Mouse (Mus musculus): ENCODE measurements around the gene Tlr2.

The Tlr2 gene

DNA sequence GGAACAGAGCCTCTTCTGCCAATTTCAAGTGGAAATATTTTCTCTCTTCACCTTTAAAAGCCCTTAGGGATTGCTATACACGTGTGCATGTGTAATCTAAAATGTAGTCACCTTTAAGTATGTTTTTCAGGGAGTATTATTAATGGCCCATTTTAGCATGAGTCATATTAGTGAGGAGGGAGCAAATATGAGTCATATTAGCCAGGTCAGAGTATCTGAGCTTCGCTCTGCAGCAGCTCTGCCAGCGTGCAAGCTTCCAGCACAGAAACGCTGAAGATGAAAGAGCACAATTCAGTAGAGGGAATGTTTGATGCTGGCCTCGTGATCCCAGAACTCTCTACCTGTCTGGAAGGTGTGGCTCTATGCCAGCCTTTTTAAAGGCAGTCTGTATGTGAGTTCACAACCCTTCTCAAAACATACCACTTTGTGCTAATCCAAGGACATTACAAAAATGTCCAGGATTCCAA is 13.4 kb downstream of the Tlr2 start:
- in situ Hi-C loops (cut with MboI, MseI), result no loop called here

- in situ Hi-C loops (cut with MboI, MseI), result no loop called here
Observed at GRCm38 (mm10) chr3:83827684-83828083, 13.9 kb downstream of the Tlr2 start.

GRCm38 (mm10) chr3:83823774-83824173 is 17.8 kb downstream of the Tlr2 start:
- in situ Hi-C loops (cut with MboI, MseI), result no loop called here

- in situ Hi-C loops (cut with MboI, MseI), result no loop called here
Observed at GRCm38 (mm10) chr3:83816372-83816925, 25.1 kb downstream of the Tlr2 start.

GRCm38 (mm10) chr3:83812863-83813262 is 28.7 kb downstream of the Tlr2 start:
- in situ Hi-C loops (cut with MboI, MseI), result no loop called here

- in situ Hi-C loops (cut with MboI, MseI), result no loop called here
Observed at GRCm38 (mm10) chr3:83811987-83812386, 29.6 kb downstream of the Tlr2 start.

- in situ Hi-C loops (cut with MboI, MseI), result no loop called here
Observed at GRCm38 (mm10) chr3:83808483-83808882, 33.1 kb downstream of the Tlr2 start.

GRCm38 (mm10) chr3:83801649-83802155 is 39.9 kb downstream of the Tlr2 start:
- in situ Hi-C loops (cut with MboI, MseI), result no loop called here

GRCm38 (mm10) chr3:83799486-83799885 is 42.1 kb downstream of the Tlr2 start:
- in situ Hi-C loops (cut with MboI, MseI), result no loop called here

DNA sequence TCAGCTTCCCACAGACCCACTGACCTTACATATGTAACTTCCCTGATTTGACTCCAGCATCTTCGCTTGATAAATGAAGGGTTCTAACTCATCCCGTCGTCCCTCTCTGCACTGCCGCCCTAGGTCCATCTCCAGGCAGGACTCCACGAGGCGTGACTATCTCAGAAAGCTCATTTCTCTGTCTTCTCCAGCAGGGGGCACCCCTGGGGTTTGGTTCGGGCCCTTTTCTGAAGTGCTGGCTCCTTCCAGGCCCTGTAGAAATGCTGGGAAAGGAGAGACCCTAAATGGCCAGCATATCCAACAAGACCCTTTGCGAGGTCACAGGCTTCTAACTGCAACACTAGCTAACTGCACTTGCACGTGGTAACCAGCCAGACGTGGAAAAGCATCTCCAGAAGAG is 43.7 kb downstream of the Tlr2 start:
- in situ Hi-C loops (cut with MboI, MseI), result no loop called here

DNA sequence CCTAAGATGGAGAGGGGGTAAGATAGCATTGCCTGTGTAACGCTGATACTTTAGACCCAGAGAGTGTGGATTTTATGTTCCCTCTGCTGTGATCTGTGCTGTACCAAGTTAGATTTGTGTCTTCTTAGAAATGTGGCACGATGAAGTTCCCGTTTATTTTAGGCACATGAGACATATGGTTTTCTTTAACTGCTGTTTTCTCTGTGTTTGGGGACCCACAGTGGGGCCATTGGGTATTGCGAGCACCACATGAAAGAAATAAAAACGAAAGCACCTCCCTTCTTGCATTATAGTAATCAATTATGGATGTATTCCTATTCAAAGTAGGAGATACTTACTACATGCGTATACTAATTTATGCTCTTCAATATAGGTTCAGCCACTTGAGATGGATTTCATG is 44.5 kb downstream of the Tlr2 start:
- in situ Hi-C loops (cut with MboI, MseI), result no loop called here

GRCm38 (mm10) chr3:83791444-83791843 is 50.1 kb downstream of the Tlr2 start:
- in situ Hi-C loops (cut with MboI, MseI), result no loop called here

GRCm38 (mm10) chr3:83789651-83790451 is 51.7 kb downstream of the Tlr2 start:
- in situ Hi-C loops (cut with MboI, MseI), result loop anchor here (10.0 kb wide), 1 partner anchor 1415 kb away; no protein-coding TSS in a partner anchor

GRCm38 (mm10) chr3:83787776-83788305 is 53.7 kb downstream of the Tlr2 start:
- in situ Hi-C loops (cut with MboI, MseI), result loop anchor here (10.0 kb wide), 1 partner anchor 1417 kb away; no protein-coding TSS in a partner anchor

GRCm38 (mm10) chr3:83787086-83787485 is 54.5 kb downstream of the Tlr2 start:
- in situ Hi-C loops (cut with MboI, MseI), result loop anchor here (10.0 kb wide), 1 partner anchor 1418 kb away; no protein-coding TSS in a partner anchor

Data from T-helper 1 cell (primary cell).